Mouse (Mus musculus) retina, adult 2 months (tissue): ENCODE measurements at regions not wholly inside any gene's neighbourhood (a gene's known extent, or its start where the extent isn't known, plus 50 kb on each side); places are given as distances from the start of the nearest gene placed in this dataset.

Experiments used
- DNase-seq: peaks from one replicate; pipeline ENCODE4 v3.0.0-alpha.2; 2012; ENCODE audit warnings: low read depth, low spot score

DNA sequence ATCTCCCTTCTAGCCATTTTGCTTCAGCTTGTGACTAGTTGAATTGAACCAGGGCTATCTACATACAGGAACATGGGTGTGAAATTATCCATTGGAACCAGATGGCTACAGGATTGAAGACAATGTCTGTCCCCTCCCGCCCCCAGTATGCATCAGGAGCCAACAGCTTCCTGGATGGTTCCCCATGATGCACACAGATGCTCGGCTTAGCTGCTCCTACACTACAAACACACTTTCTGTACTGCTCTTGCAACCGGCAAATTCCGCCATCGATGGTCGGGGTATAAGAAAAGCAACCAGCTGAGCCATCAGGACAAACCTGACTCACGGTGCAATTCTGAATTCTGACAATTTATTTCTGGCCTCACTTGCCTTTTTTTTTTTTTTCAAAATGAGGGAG lies 258.9 kb downstream of the Tle3 start:
- DNase-seq = no peak

GRCm38 (mm10) chr9:61627801-61628574 lies 255.8 kb downstream of the Tle3 start:
- no peak for DNase-seq

- DNase-seq = no peak
Observed at GRCm38 (mm10) chr9:61622933-61623332, 250.8 kb downstream of the Tle3 start.

GRCm38 (mm10) chr9:61621939-61622338 lies 249.8 kb downstream of the Tle3 start:
- no peak for DNase-seq

GRCm38 (mm10) chr9:61620786-61621185 lies 248.6 kb downstream of the Tle3 start:
- DNase-seq = no peak

GRCm38 (mm10) chr9:61620105-61620504 lies 247.9 kb downstream of the Tle3 start:
- DNase-seq = no peak

DNA sequence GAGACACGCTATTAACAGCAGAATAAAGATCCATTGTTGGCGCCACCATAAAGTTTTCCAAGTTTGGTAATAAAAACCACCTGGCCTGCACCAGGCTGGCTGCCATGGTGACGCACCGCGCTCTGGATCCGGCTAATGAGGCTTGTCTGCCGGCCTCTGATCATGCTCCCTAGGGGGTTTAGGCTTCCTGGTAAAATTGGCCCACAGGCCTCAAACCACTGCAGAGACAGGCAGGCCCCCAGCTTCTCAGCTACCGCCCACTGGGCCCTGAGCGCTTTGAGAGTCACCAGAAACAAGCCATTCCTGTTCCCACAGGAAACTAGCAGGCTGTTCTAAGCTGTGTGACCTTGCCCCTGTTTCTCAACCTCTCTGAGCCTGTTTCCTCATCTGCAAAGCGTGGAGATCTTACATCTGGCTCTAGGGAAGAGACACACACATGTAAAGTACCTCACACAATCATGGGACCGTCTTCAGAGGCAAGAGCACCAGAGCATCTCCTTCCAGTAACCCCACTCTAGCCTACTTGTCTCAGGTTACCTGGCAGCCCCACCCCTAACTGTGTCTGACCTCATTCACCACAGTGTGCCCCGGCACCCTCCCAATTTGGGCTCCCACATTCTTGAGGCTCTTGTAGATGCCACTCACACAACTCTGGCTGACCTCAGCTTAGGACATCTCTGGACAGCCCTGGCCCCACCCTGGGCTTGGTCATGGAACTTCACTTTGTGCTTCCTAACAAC lies 246.5 kb downstream of the Tle3 start:
- DNase-seq = no peak

DNA sequence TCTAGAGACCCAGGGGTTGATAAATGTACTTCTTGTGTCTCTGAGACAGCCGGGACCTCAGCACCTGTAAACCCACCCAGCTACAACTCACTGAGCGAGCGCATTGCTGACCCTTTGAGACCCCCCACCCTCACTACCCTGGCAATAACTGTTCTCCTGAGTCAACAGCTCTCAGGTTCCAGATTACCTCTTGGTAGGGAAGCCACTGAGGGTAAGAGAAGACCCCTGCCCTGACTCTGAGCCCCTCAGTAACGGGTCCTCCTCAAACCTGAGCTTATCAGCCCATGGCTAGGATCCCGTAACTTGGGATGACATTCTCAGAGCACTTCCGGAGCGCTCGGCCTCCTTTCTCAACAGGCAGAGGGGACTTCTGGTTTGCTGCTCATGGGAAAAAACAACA lies 245.8 kb downstream of the Tle3 start:
- no peak for DNase-seq

GRCm38 (mm10) chr9:61615556-61615955 lies 243.4 kb downstream of the Tle3 start:
- DNase-seq = no peak

DNA sequence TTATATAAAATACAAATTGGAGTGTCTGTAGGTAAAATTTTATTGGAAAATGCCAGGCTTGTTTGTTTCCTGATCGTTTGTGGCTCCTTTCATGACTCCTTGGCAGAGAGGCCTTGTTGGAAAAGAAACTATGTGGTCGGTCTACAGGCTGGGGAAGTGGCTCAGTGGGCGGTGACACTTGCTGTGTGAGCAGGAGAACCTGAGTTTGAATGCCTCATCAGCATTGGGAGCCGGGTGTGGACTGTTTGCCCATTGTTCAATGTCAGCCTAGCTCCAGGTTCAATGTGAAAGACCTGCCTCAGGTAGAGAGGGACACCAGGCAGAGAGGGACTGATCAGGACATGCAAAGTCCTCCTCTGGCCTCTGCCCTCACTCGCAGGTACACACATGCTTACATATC lies 235.4 kb downstream of the Tle3 start:
- DNase-seq = no peak

GRCm38 (mm10) chr9:61602353-61602978 lies 230.3 kb downstream of the Tle3 start:
- no peak for DNase-seq

- DNase-seq = no peak
Observed at GRCm38 (mm10) chr9:61601911-61602310, 229.7 kb downstream of the Tle3 start.

- no peak for DNase-seq
Observed at GRCm38 (mm10) chr9:61597287-61597686, 225.1 kb downstream of the Tle3 start.

DNA sequence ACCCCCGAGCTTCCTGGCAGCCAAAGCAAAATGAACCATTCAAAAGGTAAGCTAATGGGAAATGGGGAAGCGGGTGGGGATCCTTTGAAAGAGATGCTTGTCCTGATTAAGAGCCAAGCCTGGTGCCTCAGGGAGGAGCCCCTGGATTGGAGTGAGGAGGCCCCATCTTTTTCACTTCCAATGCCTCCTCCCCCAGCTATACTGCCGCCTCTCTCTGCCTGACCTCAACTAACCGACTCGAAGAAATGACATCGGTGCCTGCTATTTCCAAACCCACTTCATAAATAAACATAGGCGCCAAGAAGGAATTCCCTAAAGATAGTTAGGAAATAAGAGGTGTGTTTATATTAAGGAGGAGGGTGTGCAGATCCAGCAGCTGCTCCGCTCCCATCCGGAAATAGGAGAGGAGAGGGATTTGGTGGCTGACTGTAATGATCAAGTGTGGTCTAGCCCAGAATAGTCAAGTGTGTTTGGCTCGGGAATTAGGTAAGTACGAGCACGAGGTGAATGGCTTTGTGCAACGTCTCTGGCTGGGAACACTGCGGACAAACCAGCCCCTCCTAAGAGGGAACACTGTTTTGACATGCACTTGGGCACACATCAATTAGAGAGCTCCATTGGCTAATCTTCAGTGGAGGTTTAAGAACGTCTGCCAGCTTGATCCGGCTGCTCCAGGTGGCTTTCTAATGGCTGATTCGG lies 224.4 kb downstream of the Tle3 start:
- no peak for DNase-seq

DNA sequence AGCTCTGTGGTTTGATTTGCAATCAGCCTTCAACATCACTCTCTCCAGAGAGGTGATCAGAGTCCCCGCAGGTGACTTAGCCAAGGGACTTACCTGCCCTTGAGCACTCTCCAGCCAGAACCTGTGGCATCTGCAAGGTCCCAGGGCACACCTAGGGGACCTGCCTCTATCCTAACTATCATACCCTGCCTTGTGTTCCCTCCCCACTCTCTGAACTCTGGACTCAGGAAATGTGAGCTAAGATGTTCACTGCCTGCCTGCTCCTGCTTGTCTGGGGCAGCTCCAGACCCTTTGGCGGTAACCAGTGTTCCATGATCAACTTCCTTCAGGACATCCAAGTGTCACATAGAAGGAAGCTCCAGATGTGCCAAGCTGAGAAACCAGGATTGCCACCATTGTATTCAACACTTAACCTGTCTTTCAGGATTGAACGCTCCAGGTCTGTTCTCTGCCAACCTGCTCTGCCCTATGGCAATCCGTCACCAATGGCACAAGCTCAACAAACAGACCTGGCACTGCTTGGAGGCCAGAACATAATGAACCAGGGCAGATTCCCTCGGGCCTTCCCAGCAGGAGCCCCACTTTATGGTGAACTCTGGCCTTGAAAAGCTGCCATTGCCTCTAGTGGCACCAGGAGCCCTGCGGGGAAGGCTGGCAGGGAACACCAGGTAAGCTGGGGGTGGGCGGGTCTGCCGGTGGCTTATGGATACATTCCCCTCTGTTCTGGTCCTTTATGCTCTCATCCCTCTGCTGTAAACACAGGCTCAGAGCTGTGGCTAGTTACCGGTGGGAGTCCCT lies 223.2 kb downstream of the Tle3 start:
- DNase-seq = no peak

DNA sequence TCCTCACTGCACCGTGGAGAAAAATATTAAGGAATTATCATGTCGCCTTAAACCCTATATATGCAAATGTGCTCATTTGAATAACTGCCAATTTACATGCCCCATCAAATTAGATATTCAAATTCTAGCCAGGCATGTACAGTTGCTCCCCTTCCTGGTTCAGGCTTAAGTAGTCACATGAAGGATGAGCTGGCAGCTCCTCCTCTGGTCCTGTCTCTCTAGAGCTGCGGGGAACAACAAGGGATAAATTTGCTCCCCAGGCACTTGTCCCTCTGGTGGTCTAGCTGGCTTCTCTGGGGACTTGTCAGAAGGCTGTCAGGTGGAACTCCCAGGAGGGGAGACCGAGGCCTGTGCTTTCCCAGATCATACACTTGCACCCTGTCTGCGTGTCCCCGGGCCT lies 221.8 kb downstream of the Tle3 start:
- no peak for DNase-seq

DNA sequence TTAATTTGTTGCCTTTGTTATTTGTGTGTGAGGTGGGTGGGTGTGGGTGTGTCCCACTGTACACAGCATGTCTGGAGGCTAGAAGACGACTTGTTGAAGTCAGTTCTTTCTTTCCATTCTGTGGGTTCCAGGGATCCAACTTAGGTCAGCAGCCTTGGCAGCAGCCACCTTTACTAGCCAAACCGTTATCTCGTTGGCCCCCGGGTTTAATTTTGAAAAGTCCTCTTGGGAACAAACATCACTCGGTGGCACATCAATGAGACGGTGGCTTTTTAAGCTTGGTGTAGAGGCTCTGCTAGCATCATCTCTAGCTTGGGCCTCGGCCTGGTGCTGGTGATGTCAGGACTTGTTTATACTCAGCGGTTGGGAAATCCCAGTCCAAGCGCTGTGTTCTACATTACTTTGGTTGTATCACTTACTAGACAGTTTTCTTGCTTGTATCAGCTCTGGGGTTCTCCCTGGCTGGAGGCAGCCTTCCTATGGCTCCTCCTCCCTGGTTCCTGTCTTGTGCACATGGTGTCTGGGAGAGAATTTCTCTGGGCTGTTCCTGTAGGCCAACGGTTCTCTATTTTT lies 217.6 kb downstream of the Tle3 start:
- no peak for DNase-seq

- DNase-seq = no peak
Observed at GRCm38 (mm10) chr9:61583281-61584072, 211.3 kb downstream of the Tle3 start.

DNA sequence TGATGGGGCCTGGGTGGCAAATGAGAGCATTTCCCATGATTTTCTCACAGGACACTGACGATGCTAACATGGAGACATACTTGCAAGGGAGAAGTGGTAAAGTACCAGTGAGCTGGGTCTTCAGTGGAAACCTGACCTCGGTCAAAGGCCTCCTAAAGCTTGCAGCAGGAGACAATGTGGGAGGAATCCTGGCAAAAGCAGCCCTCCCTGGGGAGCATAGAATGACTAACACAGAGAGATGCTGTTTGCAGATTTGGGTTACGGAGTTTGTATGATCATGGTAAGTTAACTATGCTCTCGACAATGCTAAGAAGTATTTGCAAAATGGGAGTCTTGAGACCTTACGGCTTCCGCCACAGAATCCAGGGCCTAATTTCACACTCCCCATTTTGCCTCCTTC lies 208.9 kb downstream of the Tle3 start:
- DNase-seq = no peak

- no peak for DNase-seq
Observed at GRCm38 (mm10) chr9:61578255-61578654, 206.1 kb downstream of the Tle3 start.
